Mouse (Mus musculus): ENCODE measurements around the gene Kbtbd4.

DNA sequence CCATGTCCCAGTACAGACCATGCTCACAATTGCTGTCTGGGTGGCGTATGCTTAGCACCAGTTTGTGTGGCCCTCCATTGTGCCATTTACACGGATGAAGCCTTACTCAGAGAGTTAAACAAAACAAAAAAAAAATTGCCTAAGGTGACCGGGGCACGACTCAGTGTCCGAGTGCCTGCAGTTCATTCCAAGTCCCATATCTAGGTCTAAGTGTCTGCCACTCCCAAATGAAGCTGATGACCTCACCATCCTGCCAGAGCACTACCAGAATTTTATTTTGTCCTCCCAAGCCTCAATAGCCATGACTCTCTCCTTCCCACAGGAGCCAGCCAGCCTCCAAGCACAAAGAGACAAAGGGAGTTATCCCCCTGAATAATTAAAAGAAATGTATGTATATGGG, 16.9 kb upstream of the Kbtbd4 start:
- TF ChIP-seq CTCF (IDR thresholded peaks at IDR 0.05; ENCODE audit: extremely low read depth, insufficient read depth, insufficient read length, insufficient replicate concordance) (no peak), POLR2A (IDR thresholded peaks at IDR 0.05; ENCODE audit: low read depth, low read length) (no peak)
